Mouse (Mus musculus): ENCODE results near the gene Nav2. TPM values are rescaled to one million over a fixed set of nuclear protein-coding genes. Genes with fewer than 3 reads are reported as not detected.

The Nav2 gene
- total and polyA plus RNA-seq, 3 experiments, result 20.4 to 49.9 (median 34.4) TPM

DNA sequence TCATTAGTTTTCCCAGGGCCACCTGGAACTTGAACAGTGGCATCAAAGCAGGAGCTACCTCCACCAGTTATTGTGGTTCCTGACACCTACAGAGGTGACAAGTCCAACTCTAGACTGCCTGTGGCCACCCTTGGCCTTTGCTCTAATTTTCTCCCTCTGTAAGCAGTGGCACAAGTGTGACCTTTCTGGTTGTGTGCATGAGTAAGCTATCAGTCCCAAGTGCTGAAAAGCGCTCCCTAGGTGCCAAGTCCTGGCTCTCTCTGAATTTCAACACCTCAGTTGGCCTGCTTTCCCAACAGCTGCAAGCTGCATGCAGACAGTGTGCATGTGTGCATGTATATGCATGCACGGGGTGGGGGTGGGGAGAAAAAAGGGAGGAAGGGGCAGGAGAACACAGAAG is 324.5 kb downstream of the Nav2 start:
- peak in 1 of 2 experiments; percentile 26 for DNase-seq
- TF ChIP-seq EP300 (IDR thresholded peaks at IDR 0.05; ENCODE audit: insufficient read depth, low read depth, low read length), result peak; percentile 68; the same call in 1 of the 2 replicates
- no peak for TF ChIP-seq CTCF (IDR thresholded peaks at IDR 0.05)
- no peak for TF ChIP-seq POLR2A (IDR thresholded peaks at IDR 0.05; ENCODE audit: insufficient read depth, low read depth, low read length)
- Histone ChIP-seq H3K4me3 (no peak overlapping the region), H3K4me1 (ENCODE audit: control insufficient read depth, insufficient read depth, low read length) (no peaks in the 10 kb centered on the region), H3K36me3 (ENCODE audit: control insufficient read depth, insufficient read depth, low read length) (no peaks in the 10 kb centered on the region), H3K9ac (ENCODE audit: low read depth, low read length) (no peak overlapping the region), H3K79me2 (replicated peaks; ENCODE audit: control insufficient read depth, insufficient read depth, low read length) (no peaks in the 10 kb centered on the region), H3K27me3 (ENCODE audit: control insufficient read depth, insufficient read depth, low read length) (no peaks in the 10 kb centered on the region), H3K27ac (no peak overlapping the region)
- intact Hi-C loops (cut with DNase I), result no loop called here
- 62% methylated on average over 2 of the region's 2 CpGs for WGBS

DNA sequence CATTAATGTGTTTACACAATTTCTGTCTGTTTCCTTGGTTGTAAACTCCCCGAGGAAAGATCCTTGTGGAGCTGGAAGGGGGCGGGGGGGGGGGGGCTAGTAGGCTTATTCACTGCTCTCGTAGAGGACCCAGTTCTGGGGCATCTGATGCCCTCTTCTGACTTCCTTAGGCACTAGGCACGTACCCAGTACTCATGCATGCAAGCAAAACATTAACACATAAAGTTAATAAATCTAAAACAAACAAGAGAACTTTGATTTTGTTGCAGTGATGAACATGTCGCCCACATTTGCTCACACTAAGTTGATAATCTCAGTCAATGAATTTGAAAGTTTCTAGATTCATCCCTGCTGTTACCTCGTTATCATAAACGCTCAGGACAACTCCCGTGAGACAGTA is 325.8 kb downstream of the Nav2 start:
- no peaks in the 10 kb centered on the region for H3K79me2 ChIP-seq (replicated peaks; ENCODE audit: control insufficient read depth, insufficient read depth, low read length)
- no peaks in the 10 kb centered on the region for H3K4me1 ChIP-seq (ENCODE audit: control insufficient read depth, insufficient read depth, low read length)
- no peak overlapping the region for H3K9ac ChIP-seq (ENCODE audit: low read depth, low read length)
- WGBS, result 85% methylated on average over 8 of the region's 8 CpGs
- no peaks in the 10 kb centered on the region for H3K36me3 ChIP-seq (ENCODE audit: control insufficient read depth, insufficient read depth, low read length)
- DNase-seq, result no peak
- no peak for TF ChIP-seq CTCF (IDR thresholded peaks at IDR 0.05)
- no peak for TF ChIP-seq POLR2A (IDR thresholded peaks at IDR 0.05; ENCODE audit: insufficient read depth, low read depth, low read length)
- TF ChIP-seq EP300 (IDR thresholded peaks at IDR 0.05; ENCODE audit: insufficient read depth, low read depth, low read length), result no peak
- no peak overlapping the region for H3K4me3 ChIP-seq
- H3K27me3 ChIP-seq (ENCODE audit: control insufficient read depth, insufficient read depth, low read length), result no peaks in the 10 kb centered on the region
- intact Hi-C loops (cut with DNase I), result no loop called here
- no peak overlapping the region for H3K27ac ChIP-seq

DNA sequence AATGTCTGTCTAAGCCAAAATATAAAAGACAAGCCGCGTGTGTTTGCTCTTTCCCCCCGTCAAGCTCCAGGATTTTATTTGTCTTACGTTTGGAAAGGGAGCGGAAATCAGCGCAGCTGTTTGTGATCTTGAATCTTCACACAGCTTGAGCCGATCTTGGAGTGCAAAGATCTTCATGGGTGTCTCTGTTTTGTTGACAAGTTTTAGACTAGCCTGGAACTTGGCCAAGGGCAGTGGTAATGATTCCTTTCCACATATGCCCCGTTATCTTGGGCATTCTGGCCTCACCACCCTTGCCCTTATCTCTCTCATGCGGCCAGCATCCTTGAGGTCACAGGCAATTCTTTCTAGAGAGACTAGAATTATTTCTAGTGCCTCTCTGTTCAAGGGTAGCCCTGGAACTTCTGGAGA is 326.8 kb downstream of the Nav2 start:
- Histone ChIP-seq H3K27ac (peak overlapping the region; percentile 41), H3K4me1 (ENCODE audit: control insufficient read depth, insufficient read depth, low read length) (no peaks in the 10 kb centered on the region), H3K27me3 (ENCODE audit: control insufficient read depth, insufficient read depth, low read length) (no peaks in the 10 kb centered on the region), H3K9ac (ENCODE audit: low read depth, low read length) (no peak overlapping the region), H3K4me3 (no peak overlapping the region), H3K36me3 (ENCODE audit: control insufficient read depth, insufficient read depth, low read length) (no peaks in the 10 kb centered on the region), H3K79me2 (replicated peaks; ENCODE audit: control insufficient read depth, insufficient read depth, low read length) (no peaks in the 10 kb centered on the region)
- no peak for TF ChIP-seq POLR2A (IDR thresholded peaks at IDR 0.05; ENCODE audit: insufficient read depth, low read depth, low read length)
- TF ChIP-seq CTCF (IDR thresholded peaks at IDR 0.05), result no peak
- no peak for TF ChIP-seq EP300 (IDR thresholded peaks at IDR 0.05; ENCODE audit: insufficient read depth, low read depth, low read length)
- WGBS, result 45% methylated on average over 9 of the region's 9 CpGs
- DNase-seq, result no peak
- intact Hi-C loops (cut with DNase I), result no loop called here

DNA sequence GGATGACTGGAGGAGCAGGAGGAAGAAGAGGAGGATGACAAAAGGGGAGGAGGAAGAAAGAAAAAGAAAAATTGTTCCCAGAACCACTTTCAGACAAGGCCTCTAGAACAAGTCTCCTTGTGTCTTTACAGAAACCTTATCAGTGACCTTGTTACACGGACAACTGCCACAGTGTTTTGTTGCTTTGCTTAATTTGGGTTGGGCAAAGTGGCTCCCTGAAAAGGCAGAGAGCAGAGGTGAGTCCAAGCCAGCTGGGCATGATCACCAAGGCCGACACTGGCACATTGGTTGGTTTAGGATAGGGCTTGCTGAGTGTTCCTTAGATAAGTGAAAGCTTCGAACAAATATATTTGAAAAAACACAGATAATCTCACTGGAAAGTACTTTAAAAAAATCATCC is 327.3 kb downstream of the Nav2 start:
- intact Hi-C loops (cut with DNase I), result no loop called here
- H3K27me3 ChIP-seq (ENCODE audit: control insufficient read depth, insufficient read depth, low read length), result no peaks in the 10 kb centered on the region
- H3K9ac ChIP-seq (ENCODE audit: low read depth, low read length), result no peak overlapping the region
- peak in 1 of 2 experiments; percentile 38 for DNase-seq
- no peaks in the 10 kb centered on the region for H3K79me2 ChIP-seq (replicated peaks; ENCODE audit: control insufficient read depth, insufficient read depth, low read length)
- H3K36me3 ChIP-seq (ENCODE audit: control insufficient read depth, insufficient read depth, low read length), result no peaks in the 10 kb centered on the region
- peak overlapping the region; percentile 41 for H3K27ac ChIP-seq
- TF ChIP-seq POLR2A (IDR thresholded peaks at IDR 0.05; ENCODE audit: insufficient read depth, low read depth, low read length) (no peak), EP300 (IDR thresholded peaks at IDR 0.05; ENCODE audit: insufficient read depth, low read depth, low read length) (no peak), CTCF (IDR thresholded peaks at IDR 0.05) (no peak)
- 48% methylated on average over 3 of the region's 3 CpGs for WGBS
- H3K4me3 ChIP-seq, result no peak overlapping the region
- H3K4me1 ChIP-seq (ENCODE audit: control insufficient read depth, insufficient read depth, low read length), result no peaks in the 10 kb centered on the region

DNA sequence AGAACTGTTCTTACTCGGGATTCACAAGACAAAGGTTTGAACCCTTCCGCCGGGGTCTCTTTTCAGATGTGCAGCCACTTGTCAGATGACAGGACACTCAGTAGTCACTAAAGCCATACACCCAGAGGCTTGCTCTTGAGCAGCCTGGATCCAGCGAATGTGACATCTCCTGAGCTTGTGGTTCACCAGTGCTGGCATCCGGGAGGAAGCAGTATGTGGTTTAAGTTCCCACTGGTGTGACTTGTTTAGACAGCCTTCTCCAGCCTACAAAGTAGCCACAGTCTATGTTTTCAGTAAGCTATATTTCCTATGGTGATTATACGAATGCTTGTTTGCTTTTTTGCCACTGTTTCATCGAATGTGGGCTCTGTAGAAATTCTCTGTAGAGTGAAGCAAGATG is 331.9 kb downstream of the Nav2 start:
- Histone ChIP-seq H3K79me2 (replicated peaks; ENCODE audit: control insufficient read depth, insufficient read depth, low read length) (no peaks in the 10 kb centered on the region), H3K36me3 (ENCODE audit: control insufficient read depth, insufficient read depth, low read length) (no peaks in the 10 kb centered on the region), H3K4me3 (no peak overlapping the region), H3K9ac (ENCODE audit: low read depth, low read length) (no peak overlapping the region), H3K27me3 (ENCODE audit: control insufficient read depth, insufficient read depth, low read length) (no peaks in the 10 kb centered on the region), H3K4me1 (ENCODE audit: control insufficient read depth, insufficient read depth, low read length) (no peaks in the 10 kb centered on the region; the same call in 1 of the 2 replicates), H3K27ac (no peak overlapping the region)
- no peak for DNase-seq
- TF ChIP-seq CTCF (IDR thresholded peaks at IDR 0.05), result no peak
- no peak for TF ChIP-seq POLR2A (IDR thresholded peaks at IDR 0.05; ENCODE audit: insufficient read depth, low read depth, low read length)
- TF ChIP-seq EP300 (IDR thresholded peaks at IDR 0.05; ENCODE audit: insufficient read depth, low read depth, low read length), result no peak
- intact Hi-C loops (cut with DNase I), result no loop called here
- 89% methylated on average over 7 of the region's 7 CpGs for WGBS

DNA sequence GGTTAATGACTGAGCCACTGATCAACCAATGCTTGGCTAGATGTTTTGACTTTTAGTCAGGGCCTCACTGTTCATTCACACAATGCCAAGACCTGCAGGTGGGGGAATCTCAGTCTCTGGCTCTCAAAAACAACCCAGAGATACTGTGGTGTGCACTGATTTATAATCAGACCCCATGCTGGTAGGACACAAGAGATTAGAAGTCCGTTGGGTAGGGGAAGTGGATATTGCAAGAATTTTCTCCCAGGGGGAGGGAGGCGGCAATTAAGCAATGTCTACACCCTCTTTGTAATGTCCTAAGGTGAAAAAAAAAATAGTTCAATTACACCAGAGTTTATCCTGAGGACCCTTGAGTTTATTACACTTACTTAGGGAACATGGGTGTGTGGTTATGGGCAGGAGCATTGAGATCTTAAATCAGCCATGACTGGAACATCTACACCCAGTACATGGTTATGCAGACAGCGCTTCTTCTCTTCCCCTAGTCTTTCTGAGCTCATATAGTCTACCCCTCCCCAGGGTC is 332.8 kb downstream of the Nav2 start:
- no peak for DNase-seq
- Histone ChIP-seq H3K27me3 (ENCODE audit: control insufficient read depth, insufficient read depth, low read length) (no peaks in the 10 kb centered on the region), H3K4me1 (ENCODE audit: control insufficient read depth, insufficient read depth, low read length) (no peaks in the 10 kb centered on the region; the same call in 1 of the 2 replicates), H3K36me3 (ENCODE audit: control insufficient read depth, insufficient read depth, low read length) (no peaks in the 10 kb centered on the region), H3K27ac (no peak overlapping the region), H3K9ac (ENCODE audit: low read depth, low read length) (no peak overlapping the region), H3K4me3 (no peak overlapping the region), H3K79me2 (replicated peaks; ENCODE audit: control insufficient read depth, insufficient read depth, low read length) (no peaks in the 10 kb centered on the region)
- WGBS, result 82% methylated on average over 3 of the region's 3 CpGs
- TF ChIP-seq EP300 (IDR thresholded peaks at IDR 0.05; ENCODE audit: insufficient read depth, low read depth, low read length), result no peak
- no peak for TF ChIP-seq CTCF (IDR thresholded peaks at IDR 0.05)
- TF ChIP-seq POLR2A (IDR thresholded peaks at IDR 0.05; ENCODE audit: insufficient read depth, low read depth, low read length), result no peak
- intact Hi-C loops (cut with DNase I), result no loop called here

Measured in heart, adult 2 months (tissue).